In genomic region chr2:10375024-10375372, GRCm38 (mm10) we compare ENCODE assay signal across 8 mouse cellular contexts. TPM values are rescaled to one million over a fixed set of nuclear protein-coding genes. Genes with fewer than 3 reads are reported as not detected.
DNase-seq lines count a peak whose midpoint lies in the region; ATAC-seq lines count a peak whose summit lies in the region.

No protein-coding gene starts in this region.

- no peaks in the 10 kb centered on the region for H3K9me3 ChIP-seq in hindbrain, embryonic 13.5 days
- no peaks in the 10 kb centered on the region for H3K9me3 ChIP-seq in liver, embryonic 13.5 days (replicated peaks)

- no peaks in the 10 kb centered on the region for H3K36me3 ChIP-seq in hindbrain, embryonic 13.5 days
- no peaks in the 10 kb centered on the region for H3K36me3 ChIP-seq in liver, embryonic 13.5 days

- no peak overlapping the region for H3K27ac ChIP-seq in hindbrain, embryonic 13.5 days
- H3K27ac ChIP-seq in liver, embryonic 13.5 days: no peak overlapping the region

- peak overlapping the region; percentile 93 for H3K4me2 ChIP-seq in hindbrain, embryonic 13.5 days
- H3K4me2 ChIP-seq in liver, embryonic 13.5 days: peak overlapping the region; percentile 74

- peak; percentile 54 for DNase-seq in embryo, embryonic 10 days (ENCODE audit: low spot score)
- DNase-seq in embryo, embryonic 9.5 days (ENCODE audit: extremely low spot score): no peak
- DNase-seq in thymus, postnatal 4 days: peak; percentile 32
- no peak for DNase-seq in thymus, postnatal 14 days
- DNase-seq in liver, embryonic 13.5 days: no peak
- DNase-seq in right cerebral cortex, postnatal 25 days: peak; percentile 63
- no peak for DNase-seq in yolk sac, embryonic 10.5 days (ENCODE audit: low spot score)

- H3K9ac ChIP-seq in hindbrain, embryonic 13.5 days: peak overlapping the region; percentile 74
- 0 out of 2 replicates have a peak overlapping the region, but pooled peaks have one; percentile 1 for H3K9ac ChIP-seq in liver, embryonic 13.5 days

- peak overlapping the region; percentile 60 for H3K4me3 ChIP-seq in hindbrain, embryonic 13.5 days
- peak overlapping the region; percentile 59 for H3K4me3 ChIP-seq in liver, embryonic 13.5 days (replicated peaks)

- H3K27me3 ChIP-seq in hindbrain, embryonic 13.5 days: peaks cover 58% of the 10 kb centered on the region
- peaks cover 77% of the 10 kb centered on the region for H3K27me3 ChIP-seq in liver, embryonic 13.5 days

- ATAC-seq in hindbrain, embryonic 13.5 days (ENCODE audit: low FRiP score): peak; percentile 47
- ATAC-seq in liver, embryonic 13.5 days (ENCODE audit: low read depth): no peak

- WGBS in hindbrain, embryonic 13.5 days: under 1% methylated on average over 22 of the region's 22 CpGs
- 2% methylated on average over 22 of the region's 22 CpGs for WGBS in liver, embryonic 13.5 days (ENCODE audit: insufficient replicate concordance)

- H3K4me1 ChIP-seq in hindbrain, embryonic 13.5 days (replicated peaks): peaks cover 26% of the 10 kb centered on the region
- H3K4me1 ChIP-seq in liver, embryonic 13.5 days (replicated peaks): peaks cover 16% of the 10 kb centered on the region

RNA-seq across cellular contexts. Expression of gene Sfmbt2, which starts 4.7 kb away (rescaled TPM):
- 4.1 and 4.6 TPM in 2 replicates for polyA plus RNA-seq in hindbrain, embryonic 13.5 days (2015; fragmentation: Nextera tagmentation; extraction: Ambion mirVana)
- 0.31 and 0.34 TPM in 2 replicates for polyA plus RNA-seq in liver, embryonic 13.5 days (2015; fragmentation: Nextera tagmentation; extraction: Ambion mirVana)

Comparison
In these comparisons a context has a peak if more than half of its experiments do, and no peak if none do; other contexts are left out.
1. DNase-seq: peak in embryo, embryonic 10 days (single experiment), thymus, postnatal 4 days (single experiment) and right cerebral cortex, postnatal 25 days (single experiment); none in embryo, embryonic 9.5 days (single experiment), thymus, postnatal 14 days (single experiment), liver, embryonic 13.5 days (single experiment) and yolk sac, embryonic 10.5 days (single experiment).